Mouse (Mus musculus) macrophage (primary cell): Measurements from ENCODE around the gene Tmem199. TPM values are rescaled to one million over a fixed set of nuclear protein-coding genes. Genes with fewer than 3 reads are reported as not detected.

Experiments used
- polyA plus RNA-seq: library from polyadenylated mRNA; stranded (reverse); fragments of 250-400 nt; gene quantifications from 3 replicates; pipeline ENCODE4 v1.2.4, GENCODE M21; 2018; ENCODE audit warnings: inconsistent platforms

Tmem199 gene
- polyA plus RNA-seq, 1 experiment from 2014 or later: 25.0 TPM

Other genes starting within 250 kb of the Tmem199 start
- 0.32 to 1.4 TPM (median 0.54 TPM) in 3 replicates for gene BC030499, start 221.3 kb downstream of the Tmem199 start, polyA plus RNA-seq
- gene Spag5, start 210.6 kb downstream of the Tmem199 start, polyA plus RNA-seq: 0.66 to 3.3 TPM (median 2.6 TPM) in 3 replicates
- 6.8 to 30.2 TPM (median 7.3 TPM) in 3 replicates for gene Aldoc, start 189.2 kb downstream of the Tmem199 start, polyA plus RNA-seq
- gene Pigs, start 183.8 kb downstream of the Tmem199 start, polyA plus RNA-seq: 66.8 to 71.6 TPM (median 67.7 TPM) in 3 replicates
- gene Unc119, start 168.7 kb downstream of the Tmem199 start, polyA plus RNA-seq: 21.6 to 57.5 TPM (median 31.3 TPM) in 3 replicates
- not detected in 3 replicates for gene Foxn1, start 125.6 kb downstream of the Tmem199 start, polyA plus RNA-seq
- gene Slc13a2, start 90.0 kb downstream of the Tmem199 start, polyA plus RNA-seq: 0.20 to 0.62 TPM (median 0.36 TPM) in 3 replicates
- 5.8 to 11.1 TPM (median 6.3 TPM) in 3 replicates for gene Slc46a1, start 46.5 kb downstream of the Tmem199 start, polyA plus RNA-seq
- 0.04 to 0.16 TPM (median 0.12 TPM) in 3 replicates for gene Sarm1, start 14.4 kb downstream of the Tmem199 start, polyA plus RNA-seq
- not detected in 3 replicates for gene Vtn, start 13.1 kb downstream of the Tmem199 start, polyA plus RNA-seq
- not detected in 3 replicates for gene Sebox, start 8.7 kb downstream of the Tmem199 start, polyA plus RNA-seq
- 31.1 to 47.7 TPM (median 32.4 TPM) in 3 replicates for gene Poldip2, start within 50 bp of the Tmem199 start, polyA plus RNA-seq
- gene Tnfaip1, start 24.2 kb upstream of the Tmem199 start, polyA plus RNA-seq: 24.7 to 34.4 TPM (median 28.0 TPM) in 3 replicates
- 49.9 to 68.6 TPM (median 62.9 TPM) in 3 replicates for gene Ift20, start 24.2 kb upstream of the Tmem199 start, polyA plus RNA-seq
- 48.9 to 61.4 TPM (median 53.9 TPM) in 3 replicates for gene Tmem97, start 38.6 kb upstream of the Tmem199 start, polyA plus RNA-seq
- 12.9 to 23.2 TPM (median 16.9 TPM) in 3 replicates for gene Nlk, start 185.2 kb upstream of the Tmem199 start, polyA plus RNA-seq
- 9.6 to 19.0 TPM (median 16.3 TPM) in 3 replicates for gene Ccnq, start 239.6 kb upstream of the Tmem199 start, polyA plus RNA-seq